Mouse (Mus musculus) forebrain, embryonic 10.5 days (tissue): ENCODE measurements around the gene Rela. TPM values are rescaled to one million over a fixed set of nuclear protein-coding genes. Genes with fewer than 3 reads are reported as not detected.
"Not testable (repeated sequence)": the region's sequence is repeated elsewhere in the genome, so short reads cannot be mapped to it uniquely, and the experiment has no call there.

Experiments
- DNase-seq: peaks from one replicate; pipeline ENCODE4 v3.0.0-alpha.2; 2017; ENCODE audit warnings: low spot score; ENCODE audit errors: extremely low spot score
- H3K27ac ChIP-seq: fragments of 300-500 bp; sonication (generic); 2 replicates; pipeline ENCODE4 v1.5.1; 2016; ENCODE audit warnings: mild to moderate bottlenecking
- H3K27me3 ChIP-seq: fragments of 300-500 bp; sonication (generic); 2 replicates; pipeline ENCODE4 v1.6.1; 2016; ENCODE audit warnings: mild to moderate bottlenecking; ENCODE audit not compliant: poor library complexity, severe bottlenecking
- H3K36me3 ChIP-seq: fragments of 300-500 bp; sonication (generic); replicated peaks from 2 replicates; pipeline ENCODE4 v1.6.1; 2016; ENCODE audit warnings: mild to moderate bottlenecking, moderate library complexity
- H3K4me1 ChIP-seq: fragments of 300-500 bp; sonication (generic); 2 replicates; pipeline ENCODE4 v1.6.1; 2016
- H3K4me3 ChIP-seq: fragments of 300-500 bp; sonication (generic); 2 replicates; pipeline ENCODE4 v1.5.1; 2016; ENCODE audit warnings: mild to moderate bottlenecking, moderate library complexity
- H3K9me3 ChIP-seq: fragments of 300-500 bp; sonication (generic); 2 replicates; pipeline ENCODE4 v1.6.1; 2016; ENCODE audit warnings: mild to moderate bottlenecking, moderate library complexity
- WGBS: fragments of 180-500 bp; shearing (Covaris S2); methylation state at CpG from one replicate; pipeline ENCODE4 v1.1.7; 2016; 5-methylcytosine and 5-hydroxymethylcytosine counted together
- polyA plus RNA-seq: library from polyadenylated mRNA; unstranded; fragments of >200 nt; fragmentation: Nextera tagmentation; extraction: Ambion mirVana; gene quantifications from 2 replicates; pipeline ENCODE4 v1.2.1, GENCODE M21; 2016

Gene Rela
- polyA plus RNA-seq, 1 experiment from 2014 or later: 30.3 TPM

DNA sequence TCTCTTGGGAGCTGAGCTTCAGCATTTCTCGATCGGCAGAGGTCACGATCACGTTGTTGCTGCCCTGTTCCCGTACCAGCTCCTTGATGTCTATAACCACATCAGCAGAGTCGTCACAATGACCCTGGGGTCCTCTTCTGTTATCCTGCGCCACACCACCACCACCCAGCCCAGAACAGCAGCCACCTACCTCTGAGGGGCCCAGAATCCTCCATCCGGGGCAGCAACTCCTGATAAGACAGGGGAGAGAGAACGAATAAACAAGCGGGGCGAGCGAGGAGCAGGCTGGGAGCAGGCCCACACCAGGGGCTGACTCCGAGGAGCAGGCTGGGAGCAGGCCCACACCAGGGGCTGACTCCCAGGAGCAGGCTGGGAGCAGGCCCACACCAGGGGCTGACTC lies 49.2 kb downstream of the Rela start:
- Histone ChIP-seq H3K4me3 (0 out of 2 replicates have a peak overlapping the region, but pooled peaks have one; percentile 1), H3K27ac (no peak overlapping the region), H3K27me3 (no peaks in the 10 kb centered on the region), H3K9me3 (no peaks in the 10 kb centered on the region), H3K4me1 (peaks cover 36% of the 10 kb centered on the region), H3K36me3 (peaks cover 72% of the 10 kb centered on the region)
- no peak for DNase-seq
- WGBS: 91% methylated on average over 13 of the region's 13 CpGs

DNA sequence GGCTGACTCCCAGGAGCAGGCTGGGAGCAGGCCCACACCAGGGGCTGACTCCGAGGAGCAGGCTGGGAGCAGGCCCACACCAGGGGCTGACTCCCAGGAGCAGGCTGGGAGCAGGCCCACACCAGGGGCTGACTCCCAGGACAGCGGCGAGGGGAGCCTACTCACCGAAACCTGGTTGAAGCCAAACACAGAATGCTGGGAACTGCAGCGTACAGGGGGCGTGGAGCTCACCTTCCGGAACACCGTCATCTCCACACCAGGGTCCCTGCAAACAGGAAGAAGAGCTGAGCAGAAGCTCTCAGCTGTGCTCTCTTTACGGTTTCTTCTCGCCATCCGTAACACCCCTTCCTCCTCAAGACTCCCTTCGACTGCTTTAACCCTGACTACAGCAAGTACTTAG lies 49.7 kb downstream of the Rela start:
- H3K36me3 ChIP-seq: peaks cover 72% of the 10 kb centered on the region
- not testable (repeated sequence) for H3K27me3 ChIP-seq, H3K27ac ChIP-seq, DNase-seq, H3K9me3 ChIP-seq
- 93% methylated on average over 12 of the region's 12 CpGs for WGBS
- H3K4me1 ChIP-seq: peaks cover 42% of the 10 kb centered on the region
- peak overlapping the region; percentile 94 for H3K4me3 ChIP-seq

DNA sequence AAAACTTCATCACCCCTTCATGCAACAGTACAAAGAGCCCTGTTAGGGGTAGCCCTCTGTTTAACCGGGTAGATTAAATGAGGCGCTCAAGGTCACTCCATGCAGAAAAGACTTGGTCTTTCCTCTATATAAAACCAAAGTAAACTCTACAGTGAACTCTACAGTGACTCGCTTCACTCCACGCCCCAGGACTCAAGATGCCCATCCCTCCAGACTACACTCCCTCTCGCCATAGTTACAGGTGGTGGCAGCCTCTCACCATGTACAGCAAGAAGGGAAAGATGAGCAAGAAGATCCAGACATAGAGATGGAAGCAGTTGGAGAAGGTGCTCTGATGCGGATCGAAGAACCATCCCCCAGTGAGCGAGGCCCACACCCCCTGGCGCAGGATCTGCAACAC lies 50.5 kb downstream of the Rela start:
- WGBS: 19% methylated on average over 9 of the region's 9 CpGs

DNA sequence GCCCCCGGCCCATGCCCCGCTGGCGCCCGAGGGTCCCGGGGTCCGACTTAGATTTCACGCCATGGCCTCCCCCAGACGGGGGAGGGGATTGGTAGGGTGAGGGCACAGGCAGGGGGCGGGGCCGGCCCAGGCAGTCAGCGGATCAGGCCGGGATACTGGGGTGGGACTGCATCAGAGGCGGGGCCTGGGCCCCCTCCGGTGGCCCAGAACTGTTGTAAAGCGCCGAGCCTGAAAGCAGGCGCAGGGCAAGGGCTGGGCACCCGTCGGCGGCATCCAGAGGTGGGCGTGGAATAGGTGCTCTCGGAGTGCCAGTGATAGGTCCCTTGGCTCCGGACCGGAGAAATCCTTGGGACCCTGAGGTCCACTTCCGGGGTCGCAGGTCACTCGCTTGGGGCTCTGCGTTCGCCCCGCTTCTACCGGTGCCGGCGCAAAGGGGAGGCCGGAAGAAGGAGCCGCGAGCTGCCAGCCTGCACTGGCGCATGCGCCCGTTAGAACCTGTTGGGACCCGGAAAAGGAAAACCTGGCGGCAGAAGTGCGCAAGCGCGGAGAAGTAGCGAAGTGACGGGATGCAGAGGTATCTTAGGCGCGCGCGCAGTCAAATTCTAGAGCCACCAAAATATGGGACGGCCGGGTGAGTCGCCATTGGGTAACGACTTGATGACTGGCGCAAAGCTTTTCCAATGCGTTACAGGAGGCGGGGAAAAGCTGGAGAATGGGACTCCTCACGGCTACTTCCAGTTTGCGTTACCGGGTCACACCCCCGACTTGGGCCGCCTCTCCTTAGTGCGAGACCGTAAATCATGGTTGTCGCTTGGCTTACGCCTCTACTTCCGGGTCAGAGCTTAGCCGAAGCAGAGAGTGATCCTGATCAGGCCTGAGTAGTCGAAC lies 51.2 kb downstream of the Rela start, which contains the start of the genes Map3k11 and Pcnx3:
TSS of gene Map3k11 (plus strand) at position 543 of the 888 bp plus-strand sequence.
TSS of gene Pcnx3 (minus strand) at position 709 of the 888 bp plus-strand sequence.
- under 1% methylated on average over 69 of the region's 69 CpGs for WGBS
- Histone ChIP-seq H3K9me3 (no peaks in the 10 kb centered on the region), H3K4me1 (peaks cover 55% of the 10 kb centered on the region), H3K4me3 (peak within 1 kb of the TSS; percentile 94), H3K27me3 (no peaks in the 10 kb centered on the region), H3K27ac (peak within 1 kb of the TSS; percentile 89), H3K36me3 (peaks cover 72% of the 10 kb centered on the region)
- DNase-seq: peak; percentile 98

More for the DNA sequence above, 50.5 kb downstream of the Rela start:
- H3K4me3 ChIP-seq: peak overlapping the region; percentile 94
- no peak for DNase-seq
- no peaks in the 10 kb centered on the region for H3K9me3 ChIP-seq
- H3K27me3 ChIP-seq: no peaks in the 10 kb centered on the region
- H3K27ac ChIP-seq: peak overlapping the region; percentile 89
- H3K36me3 ChIP-seq: peaks cover 72% of the 10 kb centered on the region
- H3K4me1 ChIP-seq: peaks cover 49% of the 10 kb centered on the region

DNA sequence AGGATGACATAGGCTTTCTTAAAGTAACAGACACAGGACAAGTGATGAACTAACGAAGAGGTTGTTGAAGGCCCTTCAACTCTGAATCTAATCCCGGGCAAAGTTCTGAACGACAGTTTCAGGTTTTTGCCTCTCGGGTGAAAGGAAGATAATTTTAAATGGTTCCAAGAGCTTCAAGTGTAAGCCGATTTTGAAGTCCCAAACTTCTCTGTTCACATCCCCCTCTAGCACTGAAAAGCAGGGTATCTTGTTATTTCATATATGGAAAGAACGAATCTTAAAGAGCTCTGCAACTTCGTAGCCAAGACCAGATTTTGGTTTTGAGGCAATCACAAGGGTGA lies 51.8 kb downstream of the Rela start:
- Histone ChIP-seq H3K27me3 (no peaks in the 10 kb centered on the region), H3K4me1 (peaks cover 55% of the 10 kb centered on the region), H3K9me3 (no peaks in the 10 kb centered on the region), H3K4me3 (peak overlapping the region; percentile 94), H3K36me3 (peaks cover 72% of the 10 kb centered on the region), H3K27ac (peak overlapping the region; percentile 89)
- no peak for DNase-seq
- WGBS: under 1% methylated on average over 7 of the region's 7 CpGs

GRCm38 (mm10) chr19:5689565-5690342 lies 52.5 kb downstream of the Rela start:
- H3K4me1 ChIP-seq: peaks cover 55% of the 10 kb centered on the region
- H3K4me3 ChIP-seq: peak overlapping the region; percentile 94
- 14% methylated on average over 42 of the region's 42 CpGs for WGBS
- H3K27ac ChIP-seq: peak overlapping the region; percentile 89
- peaks cover under 1% of the 10 kb centered on the region; the same call in 1 of the 2 replicates for H3K27me3 ChIP-seq
- peaks cover 70% of the 10 kb centered on the region for H3K36me3 ChIP-seq
- no peaks in the 10 kb centered on the region for H3K9me3 ChIP-seq
- DNase-seq: peak; percentile 74

- no peaks in the 10 kb centered on the region for H3K9me3 ChIP-seq
- peaks cover 70% of the 10 kb centered on the region for H3K36me3 ChIP-seq
- peaks cover 6% of the 10 kb centered on the region for H3K27me3 ChIP-seq
- 77% methylated on average over 15 of the region's 15 CpGs for WGBS
- peak overlapping the region; percentile 89 for H3K27ac ChIP-seq
- H3K4me3 ChIP-seq: peak overlapping the region; percentile 94
- no peak for DNase-seq
- H3K4me1 ChIP-seq: peaks cover 59% of the 10 kb centered on the region
Observed at GRCm38 (mm10) chr19:5690343-5690735, 53.1 kb downstream of the Rela start.

DNA sequence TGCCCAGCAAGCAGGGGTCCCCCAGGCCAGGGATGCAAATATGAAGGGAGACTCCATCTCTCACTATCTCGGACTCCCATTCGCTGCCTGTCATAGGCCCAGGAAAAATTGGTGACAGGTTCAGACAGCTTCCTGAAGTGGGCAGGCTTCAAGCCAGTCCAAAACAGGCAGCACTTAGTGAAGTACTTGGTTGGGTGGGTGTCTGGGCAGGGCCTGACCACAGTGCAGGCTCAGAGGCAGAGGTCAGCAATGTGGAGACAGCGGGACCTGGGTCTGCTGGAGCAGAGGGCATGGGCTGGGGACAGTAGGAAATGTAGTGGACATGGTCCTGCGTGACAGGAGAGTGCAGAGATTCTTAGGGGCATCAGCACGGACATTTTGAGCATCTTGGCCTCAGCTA lies 54.3 kb downstream of the Rela start:
- Histone ChIP-seq H3K36me3 (peaks cover 70% of the 10 kb centered on the region), H3K4me3 (peak overlapping the region; percentile 94), H3K27ac (peak overlapping the region; percentile 89), H3K4me1 (peaks cover 72% of the 10 kb centered on the region), H3K9me3 (no peaks in the 10 kb centered on the region), H3K27me3 (peaks cover 13% of the 10 kb centered on the region)
- DNase-seq: no peak
- WGBS: 89% methylated on average over 5 of the region's 5 CpGs

- Histone ChIP-seq H3K9me3 (no peaks in the 10 kb centered on the region), H3K36me3 (peaks cover 70% of the 10 kb centered on the region), H3K4me1 (peaks cover 70% of the 10 kb centered on the region), H3K4me3 (peak overlapping the region; percentile 94), H3K27me3 (peaks cover 13% of the 10 kb centered on the region), H3K27ac (peak overlapping the region; percentile 89)
- WGBS: 61% methylated on average over 10 of the region's 10 CpGs
- DNase-seq: no peak
Observed at GRCm38 (mm10) chr19:5692086-5692912, 55.0 kb downstream of the Rela start.

- Histone ChIP-seq H3K27ac (peak overlapping the region; percentile 89), H3K36me3 (peaks cover 76% of the 10 kb centered on the region), H3K4me3 (peak overlapping the region; percentile 94), H3K27me3 (peaks cover 13% of the 10 kb centered on the region), H3K4me1 (peaks cover 63% of the 10 kb centered on the region), H3K9me3 (no peaks in the 10 kb centered on the region)
- 85% methylated on average over 10 of the region's 10 CpGs for WGBS
- no peak for DNase-seq
Observed at GRCm38 (mm10) chr19:5692913-5693396, 55.7 kb downstream of the Rela start.

- peaks cover 85% of the 10 kb centered on the region for H3K36me3 ChIP-seq
- H3K27ac ChIP-seq: no peak overlapping the region
- no peaks in the 10 kb centered on the region for H3K9me3 ChIP-seq
- no peak overlapping the region for H3K4me3 ChIP-seq
- DNase-seq: no peak
- H3K4me1 ChIP-seq: peaks cover 60% of the 10 kb centered on the region
- 92% methylated on average over 6 of the region's 6 CpGs for WGBS
- H3K27me3 ChIP-seq: peaks cover 13% of the 10 kb centered on the region
Observed at GRCm38 (mm10) chr19:5693801-5694200, 56.5 kb downstream of the Rela start.
